Mouse (Mus musculus): Measurements from ENCODE around the gene Ttc28. TPM values are rescaled to one million over a fixed set of nuclear protein-coding genes. Genes with fewer than 3 reads are reported as not detected.
"Not testable (repeated sequence)": the region's sequence is repeated elsewhere in the genome, so short reads cannot be mapped to it uniquely, and the experiment has no call there.

The Ttc28 gene
- polyA plus RNA-seq, 1 experiment from 2014 or later, result 10.2 TPM

- Histone ChIP-seq H3K9ac (no peak overlapping the region), H3K4me1 (0 out of 2 replicates have a peak, but pooled peaks cover 4% of the 10 kb centered on the region), H3K4me2 (no peak overlapping the region), H3K36me3 (no peaks in the 10 kb centered on the region), H3K27ac (no peak overlapping the region), H3K4me3 (replicated peaks) (no peak overlapping the region), H3K9me3 (no peaks in the 10 kb centered on the region), H3K27me3 (replicated peaks) (no peaks in the 10 kb centered on the region)
- 77% methylated on average over 10 of the region's 10 CpGs for WGBS
- ATAC-seq (ENCODE audit: insufficient read depth, low FRiP score, low read depth), result no peak
These were observed 368.1 kb downstream of the Ttc28 start for GRCm38 (mm10) chr5:111247571-111248265.

DNA sequence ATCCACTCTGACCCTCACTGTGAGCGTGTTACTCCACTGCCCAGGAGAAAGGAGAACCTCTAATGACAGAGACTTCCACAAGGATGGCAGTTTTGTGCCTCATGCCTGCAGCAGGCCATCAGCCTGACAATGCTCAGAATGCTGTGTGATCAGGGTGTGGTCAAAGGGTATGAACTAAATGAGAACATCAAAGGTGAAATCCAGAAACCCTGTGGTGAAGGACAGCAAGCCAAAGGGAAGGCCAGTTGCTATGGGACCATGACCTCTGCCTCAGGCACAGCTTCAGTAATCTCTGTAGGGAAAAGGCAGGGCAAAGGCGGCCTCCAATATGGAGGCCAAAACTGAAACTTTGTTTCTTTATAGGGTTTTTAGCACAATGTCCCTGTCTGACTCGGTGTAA is 372.5 kb downstream of the Ttc28 start:
- WGBS, result 92% methylated on average over 3 of the region's 3 CpGs
- Histone ChIP-seq H3K4me2 (no peak overlapping the region), H3K36me3 (no peaks in the 10 kb centered on the region), H3K4me3 (replicated peaks) (no peak overlapping the region), H3K27me3 (replicated peaks) (no peaks in the 10 kb centered on the region), H3K9me3 (no peaks in the 10 kb centered on the region), H3K4me1 (peaks cover 7% of the 10 kb centered on the region; the same call in 1 of the 2 replicates), H3K9ac (no peak overlapping the region), H3K27ac (no peak overlapping the region)
- ATAC-seq (ENCODE audit: insufficient read depth, low FRiP score, low read depth), result no peak

DNA sequence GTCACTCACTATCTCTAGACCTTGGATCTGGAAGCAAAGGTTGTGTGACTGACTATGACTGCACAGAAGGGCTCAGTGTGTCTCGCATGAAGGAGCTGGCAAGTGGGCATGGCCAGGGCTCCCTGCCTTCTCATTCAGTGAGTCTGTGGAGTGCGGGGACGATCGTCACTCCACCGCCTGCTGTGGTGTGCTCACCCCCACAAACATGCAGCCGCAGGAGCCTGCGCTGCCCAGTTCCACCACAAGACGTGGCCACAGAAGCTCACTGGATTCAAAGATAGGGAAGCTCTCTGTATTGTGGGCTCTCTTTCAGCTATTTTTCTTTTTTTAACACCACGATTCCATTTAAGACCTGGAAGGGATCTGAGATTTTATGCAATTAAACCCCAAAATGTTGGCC is 374.8 kb downstream of the Ttc28 start:
- Histone ChIP-seq H3K9me3 (no peaks in the 10 kb centered on the region), H3K36me3 (no peaks in the 10 kb centered on the region), H3K27ac (no peak overlapping the region), H3K4me1 (peaks cover 7% of the 10 kb centered on the region; the same call in 1 of the 2 replicates), H3K4me3 (replicated peaks) (no peak overlapping the region), H3K9ac (no peak overlapping the region), H3K4me2 (no peak overlapping the region), H3K27me3 (replicated peaks) (no peaks in the 10 kb centered on the region)
- ATAC-seq (ENCODE audit: insufficient read depth, low FRiP score, low read depth), result no peak
- WGBS, result 81% methylated on average over 9 of the region's 9 CpGs

- Histone ChIP-seq H3K4me3 (replicated peaks) (no peak overlapping the region), H3K4me1 (peaks cover 7% of the 10 kb centered on the region; the same call in 1 of the 2 replicates), H3K4me2 (no peak overlapping the region), H3K9me3 (no peaks in the 10 kb centered on the region), H3K9ac (no peak overlapping the region), H3K27me3 (replicated peaks) (no peaks in the 10 kb centered on the region), H3K27ac (no peak overlapping the region), H3K36me3 (no peaks in the 10 kb centered on the region)
- 82% methylated on average over 11 of the region's 11 CpGs for WGBS
- ATAC-seq (ENCODE audit: insufficient read depth, low FRiP score, low read depth), result no peak
These were observed 375.2 kb downstream of the Ttc28 start for GRCm38 (mm10) chr5:111254781-111255180.

GRCm38 (mm10) chr5:111256181-111256580 is 376.6 kb downstream of the Ttc28 start:
- no peak overlapping the region for H3K27ac ChIP-seq
- H3K4me3 ChIP-seq (replicated peaks), result no peak overlapping the region
- H3K9me3 ChIP-seq, result no peaks in the 10 kb centered on the region
- H3K27me3 ChIP-seq (replicated peaks), result no peaks in the 10 kb centered on the region
- ATAC-seq (ENCODE audit: insufficient read depth, low FRiP score, low read depth), result no peak
- H3K9ac ChIP-seq, result no peak overlapping the region
- no peaks in the 10 kb centered on the region for H3K36me3 ChIP-seq
- 28% methylated on average over 7 of the region's 7 CpGs for WGBS
- H3K4me2 ChIP-seq, result no peak overlapping the region
- H3K4me1 ChIP-seq, result peaks cover 7% of the 10 kb centered on the region; the same call in 1 of the 2 replicates

- Histone ChIP-seq H3K4me3 (replicated peaks) (no peak overlapping the region), H3K9me3 (no peaks in the 10 kb centered on the region), H3K27ac (no peak overlapping the region), H3K36me3 (no peaks in the 10 kb centered on the region), H3K4me1 (peaks cover 8% of the 10 kb centered on the region; the same call in 1 of the 2 replicates), H3K9ac (no peak overlapping the region), H3K4me2 (no peak overlapping the region), H3K27me3 (replicated peaks) (no peaks in the 10 kb centered on the region)
- no peak for ATAC-seq (ENCODE audit: insufficient read depth, low FRiP score, low read depth)
- 2% methylated on average over 2 of the region's 2 CpGs for WGBS
These were observed 377.5 kb downstream of the Ttc28 start for GRCm38 (mm10) chr5:111257127-111257526.

DNA sequence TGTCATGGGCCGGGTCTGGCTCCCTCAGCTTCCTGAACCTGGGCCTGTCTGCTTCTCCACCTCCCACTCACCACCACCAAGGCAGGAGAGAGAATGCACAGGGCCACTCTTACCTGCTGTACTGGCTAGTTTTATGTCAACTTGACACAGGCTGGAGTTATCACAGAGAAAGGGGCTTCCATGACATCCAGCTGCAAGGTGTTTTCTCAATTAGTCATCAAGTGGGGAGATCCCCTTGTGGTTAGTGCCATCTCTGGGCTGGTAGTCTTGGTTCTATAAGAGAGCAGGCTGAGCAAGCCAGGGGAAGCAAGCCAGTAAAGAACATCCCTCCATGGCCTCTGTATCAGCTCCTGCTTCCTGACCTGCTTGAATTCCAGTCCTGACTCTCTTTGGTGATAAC is 381.6 kb downstream of the Ttc28 start:
- H3K36me3 ChIP-seq; H3K4me2 ChIP-seq; H3K27me3 ChIP-seq (replicated peaks); ATAC-seq (ENCODE audit: insufficient read depth, low FRiP score, low read depth); H3K9ac ChIP-seq; H3K9me3 ChIP-seq; H3K4me3 ChIP-seq (replicated peaks); H3K27ac ChIP-seq: not testable (repeated sequence)
- 81% methylated on average over 1 of the region's 1 CpGs for WGBS
- peaks cover 19% of the 10 kb centered on the region for H3K4me1 ChIP-seq

DNA sequence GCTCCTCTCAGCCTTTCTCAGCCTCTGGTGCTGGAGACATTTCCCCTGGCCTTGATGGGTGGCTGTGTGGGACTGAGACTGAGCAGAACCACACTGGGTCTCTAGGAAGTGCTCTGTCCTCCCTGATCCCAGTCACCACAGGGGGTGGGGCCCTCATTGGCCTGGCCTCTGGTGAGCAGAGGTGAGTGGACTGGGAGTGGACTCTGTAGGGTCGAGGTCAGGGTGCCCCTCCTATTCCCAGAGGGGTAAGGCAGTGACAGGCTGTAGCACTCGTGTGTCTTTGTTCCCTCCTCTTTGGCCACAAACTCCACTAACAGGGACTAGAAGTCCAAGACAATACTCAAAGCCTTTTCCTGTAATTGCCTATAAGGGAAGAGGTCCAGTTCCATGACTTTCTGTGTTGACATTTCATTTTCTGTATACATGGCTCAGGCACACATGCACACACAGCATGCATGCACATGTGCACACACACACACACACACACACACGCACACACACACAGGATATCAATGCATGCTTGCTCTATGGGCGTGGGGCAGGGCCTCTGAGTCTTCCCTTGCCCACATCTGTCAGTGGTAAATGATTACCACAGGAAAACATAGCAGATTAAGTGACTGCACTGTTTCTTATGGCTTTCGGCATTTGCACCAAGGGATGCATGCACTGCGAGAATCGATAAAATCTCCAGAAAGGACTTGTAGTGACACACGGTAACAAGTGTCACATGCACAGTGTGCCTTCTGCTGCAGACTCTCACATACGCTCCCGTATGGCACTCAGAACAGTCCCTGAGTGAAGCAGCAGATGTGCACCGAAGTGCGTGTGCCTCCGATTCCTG is 382.4 kb downstream of the Ttc28 start:
- H3K4me2 ChIP-seq, result no peak overlapping the region
- no peaks in the 10 kb centered on the region for H3K9me3 ChIP-seq
- no peaks in the 10 kb centered on the region for H3K27me3 ChIP-seq (replicated peaks)
- ATAC-seq (ENCODE audit: insufficient read depth, low FRiP score, low read depth), result no peak
- H3K9ac ChIP-seq, result no peak overlapping the region
- peak overlapping the region; percentile 70 for H3K27ac ChIP-seq
- peaks cover 18% of the 10 kb centered on the region for H3K4me1 ChIP-seq
- no peak overlapping the region for H3K4me3 ChIP-seq (replicated peaks)
- H3K36me3 ChIP-seq, result peaks cover 10% of the 10 kb centered on the region
- WGBS, result 58% methylated on average over 13 of the region's 13 CpGs

DNA sequence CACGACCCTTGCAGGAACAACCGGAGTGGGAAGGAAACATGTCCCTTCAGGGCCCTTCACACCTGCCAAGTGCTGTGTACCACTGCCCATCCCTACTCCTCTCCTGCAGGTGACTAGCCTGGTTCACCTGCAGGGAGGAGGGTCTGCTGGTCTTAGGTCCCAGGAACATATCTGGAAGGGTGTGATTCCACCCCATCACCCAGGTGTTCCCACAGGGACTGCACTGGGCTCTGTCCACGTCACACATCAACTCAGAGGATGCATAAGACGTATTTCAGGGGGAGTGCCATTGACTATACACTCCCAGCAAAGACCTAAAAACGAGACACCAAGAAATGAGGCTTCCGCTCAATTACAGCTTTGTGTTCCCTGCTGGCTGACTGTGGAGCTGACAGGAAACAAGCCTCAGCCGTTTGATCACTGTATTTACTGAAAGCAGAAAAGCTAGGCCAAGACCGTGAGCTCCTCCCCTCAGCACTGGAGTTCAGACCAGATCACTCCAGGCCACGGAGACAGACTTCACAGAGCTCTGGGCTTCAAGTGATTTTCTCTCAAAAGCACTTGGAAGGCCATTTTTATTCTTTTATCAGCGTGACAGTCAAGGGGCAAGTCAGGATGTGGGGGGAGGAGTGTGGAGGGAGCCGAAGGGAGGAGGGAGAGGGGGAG is 383.1 kb downstream of the Ttc28 start:
- Histone ChIP-seq H3K27ac (peak overlapping the region; percentile 70), H3K4me3 (replicated peaks) (no peak overlapping the region), H3K4me1 (peaks cover 18% of the 10 kb centered on the region), H3K4me2 (no peak overlapping the region), H3K27me3 (replicated peaks) (no peaks in the 10 kb centered on the region), H3K9ac (no peak overlapping the region), H3K36me3 (peaks cover 10% of the 10 kb centered on the region), H3K9me3 (no peaks in the 10 kb centered on the region)
- no peak; the same call in 1 of the 2 replicates for ATAC-seq (ENCODE audit: insufficient read depth, low FRiP score, low read depth)
- WGBS, result 20% methylated on average over 11 of the region's 11 CpGs

- H3K9ac ChIP-seq, result 0 out of 2 replicates have a peak overlapping the region, but pooled peaks have one; percentile 1
- H3K9me3 ChIP-seq, result no peaks in the 10 kb centered on the region
- H3K4me3 ChIP-seq (replicated peaks), result no peak overlapping the region
- no peak for ATAC-seq (ENCODE audit: insufficient read depth, low FRiP score, low read depth)
- H3K4me2 ChIP-seq, result no peak overlapping the region
- H3K27ac ChIP-seq, result peak overlapping the region; percentile 70
- peaks cover 10% of the 10 kb centered on the region for H3K36me3 ChIP-seq
- WGBS, result 27% methylated on average over 5 of the region's 5 CpGs
- H3K27me3 ChIP-seq (replicated peaks), result no peaks in the 10 kb centered on the region
- H3K4me1 ChIP-seq, result peaks cover 18% of the 10 kb centered on the region
These were observed 383.8 kb downstream of the Ttc28 start for GRCm38 (mm10) chr5:111263370-111263769.

GRCm38 (mm10) chr5:111264488-111264887 is 384.9 kb downstream of the Ttc28 start:
- 81% methylated on average over 7 of the region's 7 CpGs for WGBS
- H3K9me3 ChIP-seq, result no peaks in the 10 kb centered on the region
- H3K36me3 ChIP-seq, result peaks cover 10% of the 10 kb centered on the region
- ATAC-seq (ENCODE audit: insufficient read depth, low FRiP score, low read depth), result no peak
- H3K27me3 ChIP-seq (replicated peaks), result no peaks in the 10 kb centered on the region
- H3K4me2 ChIP-seq, result no peak overlapping the region
- H3K9ac ChIP-seq, result no peak overlapping the region
- H3K27ac ChIP-seq, result no peak overlapping the region
- H3K4me3 ChIP-seq (replicated peaks), result no peak overlapping the region
- H3K4me1 ChIP-seq, result peaks cover 20% of the 10 kb centered on the region

DNA sequence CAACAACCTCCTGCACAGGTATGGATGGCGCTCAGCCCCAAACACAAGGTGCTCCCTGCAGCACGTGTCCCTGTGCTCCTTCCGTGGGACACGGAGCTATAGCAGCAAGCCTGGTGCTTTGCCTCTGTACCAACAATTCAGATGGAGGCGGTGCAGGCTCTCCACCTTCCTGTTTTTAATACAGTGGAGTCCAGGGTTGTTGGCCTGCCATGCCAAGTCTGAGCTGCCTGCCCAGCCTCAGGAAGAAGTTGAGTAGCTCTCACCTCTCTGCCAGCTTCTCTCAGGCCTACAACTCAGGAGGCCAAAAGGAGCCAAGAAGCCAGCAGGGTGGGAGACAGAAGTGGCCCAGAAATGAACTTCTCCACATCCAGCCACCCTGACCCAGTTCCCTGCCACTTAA is 387.1 kb downstream of the Ttc28 start:
- Histone ChIP-seq H3K4me3 (replicated peaks) (no peak overlapping the region), H3K9ac (no peak overlapping the region), H3K4me1 (peaks cover 22% of the 10 kb centered on the region), H3K4me2 (no peak overlapping the region), H3K9me3 (no peaks in the 10 kb centered on the region), H3K36me3 (peaks cover 10% of the 10 kb centered on the region), H3K27ac (no peak overlapping the region), H3K27me3 (replicated peaks) (no peaks in the 10 kb centered on the region)
- 86% methylated on average over 5 of the region's 5 CpGs for WGBS
- ATAC-seq (ENCODE audit: insufficient read depth, low FRiP score, low read depth), result no peak

All from stomach, embryonic 15.5 days (tissue).